Mouse (Mus musculus) limb, embryonic 13.5 days (tissue): ENCODE results near the gene Sarm1. TPM values are rescaled to one million over a fixed set of nuclear protein-coding genes. Genes with fewer than 3 reads are reported as not detected.
"Not testable (repeated sequence)": the region's sequence is repeated elsewhere in the genome, so short reads cannot be mapped to it uniquely, and the experiment has no call there.

Experiments used
- ATAC-seq: fragments of 200-750 bp; cut with Nextera tagmentation; 2 replicates; pipeline ENCODE4 v1.8.0; 2017; ENCODE audit warnings: low read depth, moderate number of reproducible peaks, moderate TSS enrichment; ENCODE audit not compliant: low FRiP score
- H3K27ac ChIP-seq: fragments of 300-500 bp; sonication (generic); 2 replicates; pipeline ENCODE4 v1.5.1; 2015; ENCODE audit warnings: inconsistent platforms, mild to moderate bottlenecking, moderate library complexity
- H3K27me3 ChIP-seq: fragments of 300-500 bp; sonication (generic); 2 replicates; pipeline ENCODE4 v1.6.1; 2015; ENCODE audit warnings: mild to moderate bottlenecking, inconsistent platforms
- H3K36me3 ChIP-seq: fragments of 300-500 bp; sonication (generic); 2 replicates; pipeline ENCODE4 v1.6.1; 2015; ENCODE audit warnings: inconsistent platforms, mild to moderate bottlenecking, moderate library complexity
- H3K4me1 ChIP-seq: fragments of 300-500 bp; sonication (generic); 2 replicates; pipeline ENCODE4 v1.6.1; 2015; ENCODE audit warnings: inconsistent platforms
- H3K4me2 ChIP-seq: fragments of 300-500 bp; sonication (generic); replicated peaks from 2 replicates; pipeline ENCODE4 v1.6.1; 2015; ENCODE audit warnings: inconsistent platforms, mild to moderate bottlenecking, moderate library complexity
- H3K4me3 ChIP-seq: fragments of 300-500 bp; sonication (generic); 2 replicates; pipeline ENCODE4 v1.5.1; 2015; ENCODE audit warnings: moderate library complexity, mild to moderate bottlenecking, inconsistent platforms
- H3K9ac ChIP-seq: fragments of 300-500 bp; sonication (generic); 2 replicates; pipeline ENCODE4 v1.6.1; 2015; ENCODE audit warnings: mild to moderate bottlenecking, inconsistent platforms
- H3K9me3 ChIP-seq: fragments of 300-500 bp; sonication (generic); 2 replicates; pipeline ENCODE4 v1.6.1; 2016; ENCODE audit warnings: inconsistent platforms
- WGBS: fragments of 180-500 bp; shearing (Covaris S2); methylation state at CpG from one replicate; pipeline ENCODE4 v1.1.7; 2015; 5-methylcytosine and 5-hydroxymethylcytosine counted together
- polyA plus RNA-seq: library from polyadenylated mRNA; unstranded; fragments of >200 nt; fragmentation: Nextera tagmentation; extraction: Ambion mirVana; gene quantifications from 2 replicates; pipeline ENCODE4 v1.2.1, GENCODE M21; 2015

Gene Sarm1
- 2.4 and 2.6 TPM in 2 replicates for polyA plus RNA-seq

- Histone ChIP-seq H3K4me2 (peak within 1 kb of the TSS; percentile 99), H3K4me1 (peaks cover 13% of the 10 kb centered on the region), H3K9me3 (no peaks in the 10 kb centered on the region), H3K27ac (no peak within 1 kb of the TSS; the same call in 1 of the 2 replicates), H3K27me3 (peaks cover 73% of the 10 kb centered on the region), H3K9ac (peak within 1 kb of the TSS; percentile 63), H3K4me3 (peak within 1 kb of the TSS; percentile 61), H3K36me3 (no peaks in the 10 kb centered on the region)
- WGBS: 4% methylated on average over 36 of the region's 36 CpGs
- ATAC-seq: peak; percentile 97
Observed at GRCm38 (mm10) chr11:78497544-78498522, at the start of gene Sarm1. Sarm1 (minus strand) TSS chr11:78497754.

- Histone ChIP-seq H3K9ac (no peak overlapping the region), H3K4me3 (no peak overlapping the region), H3K27me3 (no peaks in the 10 kb centered on the region), H3K27ac (no peak overlapping the region), H3K4me2 (no peak overlapping the region), H3K36me3 (peaks cover 50% of the 10 kb centered on the region), H3K4me1 (peaks cover 21% of the 10 kb centered on the region), H3K9me3 (no peaks in the 10 kb centered on the region)
- 67% methylated on average over 8 of the region's 8 CpGs for WGBS
- ATAC-seq: no peak
Observed at GRCm38 (mm10) chr11:78545181-78545580, 47.6 kb upstream of the Sarm1 start.

GRCm38 (mm10) chr11:78544449-78545111, 47.0 kb upstream of the Sarm1 start:
- no peak for ATAC-seq
- WGBS: 96% methylated on average over 7 of the region's 7 CpGs
- peaks cover 56% of the 10 kb centered on the region for H3K36me3 ChIP-seq

DNA sequence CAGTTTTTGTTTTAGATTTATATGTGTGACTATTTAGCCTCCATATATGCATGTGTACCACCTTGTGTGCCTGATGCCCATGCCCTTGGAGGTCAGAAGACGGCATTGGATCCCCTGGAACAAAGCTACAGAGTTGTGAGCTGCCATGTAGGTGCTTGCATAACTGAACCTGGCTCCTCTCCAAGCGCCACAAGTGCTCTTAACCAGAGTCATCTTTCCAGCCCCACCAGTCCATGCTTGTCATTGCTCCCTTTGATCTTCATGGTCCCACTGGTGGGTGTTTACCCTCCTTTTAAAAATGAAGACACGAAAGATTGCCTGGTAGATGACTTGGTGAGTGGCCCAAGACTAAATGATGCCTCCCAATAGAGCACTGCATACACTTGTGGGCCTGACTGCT, 42.8 kb upstream of the Sarm1 start:
- 81% methylated on average over 3 of the region's 3 CpGs for whole genome bisulfite sequencing
- H3K4me3 ChIP-seq: no peak overlapping the region
- H3K4me2 ChIP-seq: no peak overlapping the region
- H3K9ac ChIP-seq: no peak overlapping the region
- H3K9me3 ChIP-seq: no peaks in the 10 kb centered on the region
- no peak overlapping the region for H3K27ac ChIP-seq
- no peak for ATAC-seq
- no peaks in the 10 kb centered on the region for H3K27me3 ChIP-seq
- H3K4me1 ChIP-seq: peaks cover 14% of the 10 kb centered on the region
- peaks cover 66% of the 10 kb centered on the region for H3K36me3 ChIP-seq

More at GRCm38 (mm10) chr11:78544449-78545111, 47.0 kb upstream of the Sarm1 start:
- Histone ChIP-seq H3K4me2 (no peak overlapping the region), H3K4me3 (no peak overlapping the region), H3K27me3 (no peaks in the 10 kb centered on the region), H3K4me1 (peaks cover 17% of the 10 kb centered on the region), H3K9ac (no peak overlapping the region), H3K9me3 (no peaks in the 10 kb centered on the region), H3K27ac (no peak overlapping the region)

GRCm38 (mm10) chr11:78536690-78537084, 39.1 kb upstream of the Sarm1 start:
- peak overlapping the region; percentile 87 for H3K27ac ChIP-seq
- peak overlapping the region; percentile 87 for H3K4me2 ChIP-seq
- H3K9me3 ChIP-seq: no peaks in the 10 kb centered on the region
- H3K36me3 ChIP-seq: peaks cover 35% of the 10 kb centered on the region
- H3K4me3 ChIP-seq: peak overlapping the region; percentile 84
- ATAC-seq: peak; percentile 1; the same call in 1 of the 2 replicates
- 3% methylated on average over 14 of the region's 14 CpGs for WGBS
- H3K9ac ChIP-seq: peak overlapping the region; percentile 88
- H3K4me1 ChIP-seq: peaks cover 26% of the 10 kb centered on the region
- H3K27me3 ChIP-seq: no peaks in the 10 kb centered on the region

DNA sequence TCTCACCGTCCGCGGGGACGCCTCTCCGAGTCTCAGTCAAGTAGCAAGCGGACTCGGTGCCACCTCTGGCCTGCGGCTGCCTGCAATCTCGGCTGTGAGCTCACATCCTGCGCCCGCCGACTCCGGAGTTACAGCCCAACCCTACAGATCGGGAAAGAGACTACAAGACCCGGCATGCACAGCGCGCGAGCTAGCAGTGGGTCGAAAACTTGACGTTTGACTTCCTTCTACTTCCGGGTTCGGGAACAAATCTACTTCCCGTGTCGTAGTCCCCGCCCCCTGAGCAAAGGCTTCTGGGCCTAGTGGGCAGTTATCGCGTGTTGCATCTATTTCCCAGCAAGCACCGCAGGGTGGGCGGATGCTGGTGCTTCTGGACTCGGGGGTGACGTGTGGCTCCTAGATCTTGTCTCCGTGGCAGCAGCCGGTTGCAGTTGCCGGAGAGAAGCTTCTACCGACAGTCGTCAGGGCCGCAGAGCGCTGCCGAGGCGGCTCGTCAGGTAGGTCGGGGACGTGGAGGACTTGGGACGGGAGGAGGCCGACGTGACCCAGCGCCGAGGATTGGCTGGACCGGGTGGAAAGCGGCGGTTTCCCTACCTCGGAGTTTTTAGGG, 38.6 kb upstream of the Sarm1 start, which contains the start of the genes Tnfaip1 and Ift20:
Gene Tnfaip1 (minus strand): TSS at position 253 of the 610 bp plus-strand sequence.
Gene Ift20 (plus strand): TSS at position 282 of the 610 bp plus-strand sequence.
- peak; percentile 99 for ATAC-seq
- H3K4me1 ChIP-seq: peaks cover 26% of the 10 kb centered on the region
- WGBS: under 1% methylated on average over 52 of the region's 52 CpGs
- H3K9me3 ChIP-seq: no peaks in the 10 kb centered on the region
- no peaks in the 10 kb centered on the region for H3K27me3 ChIP-seq
- H3K9ac ChIP-seq: peak within 1 kb of the TSS; percentile 88
- peak within 1 kb of the TSS; percentile 87 for H3K4me2 ChIP-seq
- peak within 1 kb of the TSS; percentile 84 for H3K4me3 ChIP-seq
- H3K36me3 ChIP-seq: peaks cover 32% of the 10 kb centered on the region
- H3K27ac ChIP-seq: peak within 1 kb of the TSS; percentile 92

DNA sequence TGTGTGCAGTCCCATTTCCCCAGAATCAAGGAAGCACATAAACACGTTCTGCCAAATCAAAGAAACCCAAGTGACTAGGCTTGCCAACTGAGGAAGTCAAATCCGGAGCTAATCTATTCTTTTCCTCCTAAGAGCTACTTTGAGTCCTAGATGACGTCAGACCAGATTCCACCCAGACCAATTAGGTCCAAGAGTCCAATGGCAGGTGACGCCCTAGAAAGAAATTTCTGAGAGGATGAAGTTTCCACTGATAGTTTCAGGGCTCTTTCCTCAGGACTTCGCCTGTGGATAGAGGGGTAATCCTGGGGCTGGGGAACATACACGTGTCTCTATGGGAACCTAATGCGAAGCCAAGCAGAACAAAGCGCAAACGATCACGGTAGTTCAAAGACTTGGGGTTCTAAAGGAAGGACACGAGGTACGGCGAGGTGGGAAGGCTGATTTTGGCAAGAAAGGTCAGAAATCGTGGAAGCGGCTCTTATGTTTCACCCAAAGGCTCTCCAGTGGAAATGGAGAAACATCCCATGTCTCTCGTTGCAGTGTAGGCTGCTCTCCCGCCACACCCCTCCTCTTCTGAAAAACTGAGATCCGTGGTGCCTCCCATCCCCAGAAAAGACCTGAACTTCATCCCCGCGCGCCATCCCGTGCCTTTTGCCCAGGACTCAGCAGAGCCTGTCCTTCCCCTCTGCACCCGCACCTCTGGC, 38.0 kb upstream of the Sarm1 start:
- Histone ChIP-seq H3K9ac (peak overlapping the region; percentile 79), H3K4me2 (peak overlapping the region; percentile 82), H3K27me3 (no peaks in the 10 kb centered on the region), H3K36me3 (peaks cover 33% of the 10 kb centered on the region), H3K4me1 (peaks cover 26% of the 10 kb centered on the region), H3K4me3 (peak overlapping the region; percentile 84), H3K9me3 (no peaks in the 10 kb centered on the region), H3K27ac (peak overlapping the region; percentile 92)
- no peak; the same call in 1 of the 2 replicates for ATAC-seq
- WGBS: under 1% methylated on average over 23 of the region's 23 CpGs

DNA sequence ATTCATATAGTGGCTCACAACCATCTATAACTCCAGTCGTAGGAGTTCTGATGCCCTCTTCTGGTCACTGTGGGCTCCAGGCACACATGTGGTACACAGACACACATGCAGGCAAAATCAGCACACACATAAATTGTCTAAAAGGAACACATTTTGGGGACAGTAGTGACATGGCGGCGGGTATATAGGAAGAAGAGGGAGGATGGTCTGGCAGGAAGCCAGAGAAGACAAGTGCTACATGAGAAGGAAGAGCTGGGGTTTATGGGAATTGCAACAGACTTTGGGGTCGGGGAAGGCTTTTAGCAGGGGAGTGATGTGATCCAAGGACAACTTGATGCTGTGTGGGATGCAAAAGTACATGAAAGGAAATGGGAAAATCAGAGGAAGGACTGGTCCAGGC, 37.0 kb upstream of the Sarm1 start:
- peak overlapping the region; percentile 84 for H3K4me3 ChIP-seq
- H3K9me3 ChIP-seq: no peaks in the 10 kb centered on the region
- ATAC-seq: no peak
- H3K36me3 ChIP-seq: peaks cover 33% of the 10 kb centered on the region
- peak overlapping the region; percentile 79 for H3K9ac ChIP-seq
- H3K27me3 ChIP-seq: no peaks in the 10 kb centered on the region
- H3K4me2 ChIP-seq: peak overlapping the region; percentile 82
- peaks cover 26% of the 10 kb centered on the region for H3K4me1 ChIP-seq
- WGBS: 84% methylated on average over 4 of the region's 4 CpGs
- H3K27ac ChIP-seq: no peak overlapping the region

- not testable (repeated sequence) for H3K9ac ChIP-seq, H3K27me3 ChIP-seq, H3K4me2 ChIP-seq, H3K4me3 ChIP-seq, H3K9me3 ChIP-seq, H3K27ac ChIP-seq, ATAC-seq
- Histone ChIP-seq H3K4me1 (peaks cover 12% of the 10 kb centered on the region), H3K36me3 (peaks cover 51% of the 10 kb centered on the region)
- WGBS: 89% methylated on average over 10 of the region's 10 CpGs
Observed at GRCm38 (mm10) chr11:78531515-78531914, 34.0 kb upstream of the Sarm1 start.

DNA sequence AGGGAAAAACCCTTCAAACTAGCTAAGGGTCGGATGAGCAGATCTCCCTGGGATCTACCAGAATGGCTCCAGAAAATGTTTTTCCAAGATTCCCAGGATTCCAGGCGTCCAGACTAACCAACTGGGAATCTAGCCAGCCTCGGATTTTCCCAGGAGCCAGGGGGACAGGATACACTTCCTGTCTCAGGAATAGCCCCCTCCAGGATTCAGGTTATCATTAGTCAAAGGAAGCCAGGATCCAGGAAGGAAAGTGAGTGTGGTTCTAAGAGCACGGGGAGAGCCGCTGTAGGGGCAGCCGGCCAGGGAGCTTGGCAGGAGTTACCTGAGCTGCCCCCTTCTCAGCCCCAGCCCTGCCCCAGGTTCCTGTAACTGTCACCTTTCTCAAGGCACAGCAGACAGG, 33.5 kb upstream of the Sarm1 start:
- H3K9me3 ChIP-seq: no peaks in the 10 kb centered on the region
- no peak for ATAC-seq
- WGBS: 77% methylated on average over 6 of the region's 6 CpGs
- H3K9ac ChIP-seq: no peak overlapping the region
- no peaks in the 10 kb centered on the region for H3K27me3 ChIP-seq
- no peak overlapping the region for H3K4me2 ChIP-seq
- H3K36me3 ChIP-seq: peaks cover 56% of the 10 kb centered on the region
- no peak overlapping the region for H3K4me3 ChIP-seq
- H3K27ac ChIP-seq: no peak overlapping the region
- H3K4me1 ChIP-seq: peaks cover 12% of the 10 kb centered on the region

DNA sequence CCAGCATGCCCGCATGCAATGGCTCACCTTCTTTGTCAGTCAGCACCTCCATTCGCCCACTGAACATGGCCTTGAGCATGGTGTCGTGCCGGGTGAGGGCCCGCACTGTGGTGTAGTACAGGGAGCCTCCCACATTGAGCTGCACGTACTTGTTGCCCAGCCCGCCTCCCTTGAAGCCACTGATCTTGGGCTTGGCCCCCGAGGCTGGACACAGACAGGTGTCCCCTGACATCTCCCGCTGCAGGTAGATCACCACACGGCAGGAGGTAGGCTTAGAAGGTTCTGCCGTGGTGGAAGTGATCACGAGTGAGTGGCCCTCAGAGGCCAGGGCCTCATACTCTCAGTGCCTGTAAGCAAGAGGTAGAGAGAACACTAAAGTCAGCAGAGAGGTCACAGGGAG, 32.4 kb upstream of the Sarm1 start:
- 93% methylated on average over 12 of the region's 12 CpGs for WGBS
- Histone ChIP-seq H3K36me3 (peaks cover 66% of the 10 kb centered on the region), H3K4me1 (peaks cover 9% of the 10 kb centered on the region)

More for the DNA sequence above, 32.4 kb upstream of the Sarm1 start:
- Histone ChIP-seq H3K4me2 (no peak overlapping the region), H3K27me3 (no peaks in the 10 kb centered on the region), H3K9ac (no peak overlapping the region), H3K9me3 (no peaks in the 10 kb centered on the region), H3K4me3 (no peak overlapping the region), H3K27ac (no peak overlapping the region)
- no peak for ATAC-seq
